Mouse (Mus musculus): Measurements from ENCODE around the gene Klf1. TPM values are rescaled to one million over a fixed set of nuclear protein-coding genes. Genes with fewer than 3 reads are reported as not detected.
A peak's percentile ranks its signal among the peaks of the same experiment; 100 is the strongest.

Gene Klf1
- total and polyA plus RNA-seq, 3 experiments: 0.20 to 0.38 (median 0.24) TPM

GRCm38 (mm10) chr8:84935489-84935888 is 33.8 kb downstream of the Klf1 start:
- dilution Hi-C loops (cut with MboI; ENCODE audit: extremely low pct_ligation_motif_present, extremely low pct_unique_long_range_greater_than_20kb, low sequenced_read_pairs) (no loop called here), in situ Hi-C loops (cut with MboI; ENCODE audit: low pct_ligation_motif_present, low pct_unique_long_range_greater_than_20kb, low sequenced_read_pairs) (no loop called here)
- no peak overlapping the region for H3K9ac ChIP-seq (ENCODE audit: insufficient read depth, low read depth)
- no peak for TF ChIP-seq MEF2A (IDR thresholded peaks at IDR 0.05; ENCODE audit: borderline replicate concordance, low read depth, low read length)
- H3K4me1 ChIP-seq (ENCODE audit: control insufficient read depth in 1 of 2, insufficient read depth in 2 of 2): peaks cover 21 to 22% of the 10 kb centered on the region in 2 experiments
- no peaks in the 10 kb centered on the region for H3K79me2 ChIP-seq (replicated peaks; ENCODE audit: control insufficient read depth, extremely low read depth, insufficient read depth, poor library complexity, severe bottlenecking)
- DNase-seq (ENCODE audit: extremely low read depth): no peak
- no peaks in the 10 kb centered on the region for H3K36me3 ChIP-seq (replicated peaks in 1 of 2; ENCODE audit: control insufficient read depth in 1 of 2, insufficient read depth in 1 of 2, low read length in 1 of 2)
- H3K4me3 ChIP-seq (replicated peaks in 1 of 3; ENCODE audit: low read depth in 2 of 3, low read length in 2 of 3, poor library complexity in 1 of 3): no peak overlapping the region
- no peak overlapping the region for H3K27ac ChIP-seq (ENCODE audit: insufficient read depth, low read depth)
- H3K27me3 ChIP-seq (replicated peaks): peaks cover 77% of the 10 kb centered on the region
- no peaks in the 10 kb centered on the region for H3K9me3 ChIP-seq (replicated peaks; ENCODE audit: low read length)
- 0 out of 2 replicates have a peak overlapping the region, but pooled peaks have one; percentile 54 for H3K4me2 ChIP-seq (ENCODE audit: insufficient read depth, low read depth, poor library complexity, severe bottlenecking)

- in situ Hi-C loops (cut with MboI; ENCODE audit: low pct_ligation_motif_present, low pct_unique_long_range_greater_than_20kb, low sequenced_read_pairs) (no loop called here), dilution Hi-C loops (cut with MboI; ENCODE audit: extremely low pct_ligation_motif_present, extremely low pct_unique_long_range_greater_than_20kb, low sequenced_read_pairs) (no loop called here)
- no peak for TF ChIP-seq ZC3H11A (IDR thresholded peaks at IDR 0.05; ENCODE audit: low read depth, low read length)
- TF ChIP-seq ETS1 (conservative IDR thresholded peaks at IDR 0.05; ENCODE audit: low read depth, low read length): no peak
- TF ChIP-seq KAT2A (IDR thresholded peaks at IDR 0.05; ENCODE audit: insufficient replicate concordance, low read length): no peak
- TF ChIP-seq JUND (conservative IDR thresholded peaks at IDR 0.05; ENCODE audit: low read depth, low read length): no peak
- TF ChIP-seq MAFK (IDR thresholded peaks at IDR 0.05; ENCODE audit: insufficient replicate concordance, low read length): no peak
- TF ChIP-seq UBTF (IDR thresholded peaks at IDR 0.05; ENCODE audit: low read depth, low read length): no peak
- no peaks in the 10 kb centered on the region for H3K79me2 ChIP-seq (replicated peaks; ENCODE audit: control insufficient read depth, extremely low read depth, insufficient read depth, poor library complexity, severe bottlenecking)
- H3K4me1 ChIP-seq (ENCODE audit: control insufficient read depth in 1 of 2, insufficient read depth in 2 of 2): peaks cover 21 to 22% of the 10 kb centered on the region in 2 experiments
- H3K4me3 ChIP-seq (replicated peaks in 1 of 3; ENCODE audit: low read depth in 2 of 3, low read length in 2 of 3, poor library complexity in 1 of 3): no peak overlapping the region
- H3K9me3 ChIP-seq (replicated peaks; ENCODE audit: low read length): no peaks in the 10 kb centered on the region
- no peaks in the 10 kb centered on the region for H3K36me3 ChIP-seq (replicated peaks in 1 of 2; ENCODE audit: control insufficient read depth in 1 of 2, insufficient read depth in 1 of 2, low read length in 1 of 2)
- H3K27me3 ChIP-seq (replicated peaks): peaks cover 79% of the 10 kb centered on the region
- no peak overlapping the region for H3K9ac ChIP-seq (ENCODE audit: insufficient read depth, low read depth)
- peak overlapping the region; percentile 90; the same call in 1 of the 2 replicates for H3K4me2 ChIP-seq (ENCODE audit: insufficient read depth, low read depth, poor library complexity, severe bottlenecking)
- no peak overlapping the region for H3K27ac ChIP-seq (ENCODE audit: insufficient read depth, low read depth)
- DNase-seq (ENCODE audit: extremely low read depth): no peak
Observed at GRCm38 (mm10) chr8:84936041-84936961, 34.6 kb downstream of the Klf1 start.

GRCm38 (mm10) chr8:84936962-84937546 is 35.3 kb downstream of the Klf1 start, which contains the start of gene Mast1:
Mast1 (minus strand) TSS chr8:84937359.
- in situ Hi-C loops (cut with MboI; ENCODE audit: low pct_ligation_motif_present, low pct_unique_long_range_greater_than_20kb, low sequenced_read_pairs): no loop called here
- H3K36me3 ChIP-seq (replicated peaks in 1 of 2; ENCODE audit: control insufficient read depth in 1 of 2, insufficient read depth in 1 of 2, low read length in 1 of 2): no peaks in the 10 kb centered on the region
- H3K4me1 ChIP-seq (ENCODE audit: control insufficient read depth in 1 of 2, insufficient read depth in 2 of 2): peaks cover 21 to 22% of the 10 kb centered on the region in 2 experiments
- no peak within 1 kb of the TSS for H3K27ac ChIP-seq (ENCODE audit: insufficient read depth, low read depth)
- peak within 1 kb of the TSS in 1 of 3 experiments; percentile 36 for H3K4me3 ChIP-seq (replicated peaks in 1 of 3; ENCODE audit: low read depth in 2 of 3, low read length in 2 of 3, poor library complexity in 1 of 3)
- no peak for TF ChIP-seq USF2 (conservative IDR thresholded peaks at IDR 0.05; ENCODE audit: low read depth, low read length)
- peak; percentile 31; the same call in 1 of the 2 replicates for TF ChIP-seq SMC3 (IDR thresholded peaks at IDR 0.05; ENCODE audit: low read depth, low read length)
- TF ChIP-seq ZC3H11A (IDR thresholded peaks at IDR 0.05; ENCODE audit: low read depth, low read length): no peak
- TF ChIP-seq TBP (conservative IDR thresholded peaks at IDR 0.05; ENCODE audit: low read depth, low read length): no peak
- peak in 1 of 2 experiments; percentile 67; a peak in 2 of 4 replicates for TF ChIP-seq CTCF (conservative IDR thresholded peaks at IDR 0.05 in 1 of 2, IDR thresholded peaks at IDR 0.05 in 1 of 2; ENCODE audit: low read depth in 2 of 2, low read length in 2 of 2)
- 0 out of 2 replicates have a peak, but pooled peaks have one; percentile 43 for TF ChIP-seq UBTF (IDR thresholded peaks at IDR 0.05; ENCODE audit: low read depth, low read length)
- TF ChIP-seq BHLHE40 (IDR thresholded peaks at IDR 0.05; ENCODE audit: low read depth, low read length): peak; percentile 45
- no peak for TF ChIP-seq NELFE (IDR thresholded peaks at IDR 0.05; ENCODE audit: low read depth, low read length)
- peak; percentile 73; the same call in 1 of the 2 replicates for TF ChIP-seq CHD2 (IDR thresholded peaks at IDR 0.05; ENCODE audit: low read length)
- no peaks in the 10 kb centered on the region for H3K9me3 ChIP-seq (replicated peaks; ENCODE audit: low read length)
- peak within 1 kb of the TSS; percentile 90 for H3K4me2 ChIP-seq (ENCODE audit: insufficient read depth, low read depth, poor library complexity, severe bottlenecking)
- no peaks in the 10 kb centered on the region for H3K79me2 ChIP-seq (replicated peaks; ENCODE audit: control insufficient read depth, extremely low read depth, insufficient read depth, poor library complexity, severe bottlenecking)
- dilution Hi-C loops (cut with MboI; ENCODE audit: extremely low pct_ligation_motif_present, extremely low pct_unique_long_range_greater_than_20kb, low sequenced_read_pairs): no loop called here
- H3K27me3 ChIP-seq (replicated peaks): peaks cover 81% of the 10 kb centered on the region
- H3K9ac ChIP-seq (ENCODE audit: insufficient read depth, low read depth): no peak within 1 kb of the TSS
- peak; percentile 29 for DNase-seq (ENCODE audit: extremely low read depth)
